Mouse (Mus musculus) heart, embryonic 11.5 days (tissue): ENCODE results near the gene Scrt2. TPM values are rescaled to one million over a fixed set of nuclear protein-coding genes. Genes with fewer than 3 reads are reported as not detected.

Source experiments
- polyA plus RNA-seq: library from polyadenylated mRNA; unstranded; fragments of >200 nt; fragmentation: Nextera tagmentation; extraction: Ambion mirVana; gene quantifications from 2 replicates; pipeline ENCODE4 v1.2.1, GENCODE M21; 2014

The Scrt2 gene
- polyA plus RNA-seq, 1 experiment from 2014 or later: 0.11 TPM

Other genes with a start within 250 kb of the Scrt2 start
- gene Rspo4, start 238.6 kb upstream of the Scrt2 start, polyA plus RNA-seq: 0.10 and 0.24 TPM in 2 replicates
- 0.21 and 0.30 TPM in 2 replicates for gene Angpt4, start 170.3 kb upstream of the Scrt2 start, polyA plus RNA-seq
- gene Fam110a, start 101.3 kb upstream of the Scrt2 start, polyA plus RNA-seq: 9.7 and 10.5 TPM in 2 replicates
- gene Slc52a3, start 85.0 kb upstream of the Scrt2 start, polyA plus RNA-seq: 0.80 and 0.86 TPM in 2 replicates
- gene Srxn1, start 24.0 kb downstream of the Scrt2 start, polyA plus RNA-seq: 8.1 and 8.8 TPM in 2 replicates
- gene Tcf15, start 62.0 kb downstream of the Scrt2 start, polyA plus RNA-seq: 3.2 and 3.3 TPM in 2 replicates
- gene Csnk2a1, start 145.3 kb downstream of the Scrt2 start, polyA plus RNA-seq: 38.7 and 90.5 TPM in 2 replicates
- 25.1 and 25.7 TPM in 2 replicates for gene Tbc1d20, start 212.3 kb downstream of the Scrt2 start, polyA plus RNA-seq